Mouse (Mus musculus): Measurements from ENCODE around the gene Nfia.
A peak's percentile ranks its signal among the peaks of the same experiment; 100 is the strongest.

The Nfia gene

GRCm38 (mm10) chr4:97874916-97875315, 102.4 kb downstream of the Nfia start:
- no peak for DNase-seq

GRCm38 (mm10) chr4:97875901-97876300, 103.4 kb downstream of the Nfia start:
- DNase-seq, result peak; percentile 39

GRCm38 (mm10) chr4:97879696-97880095, 107.2 kb downstream of the Nfia start:
- peak; percentile 13 for DNase-seq

- peak; percentile 30 for DNase-seq
Observed at GRCm38 (mm10) chr4:97880120-97881055, 107.9 kb downstream of the Nfia start.

DNA sequence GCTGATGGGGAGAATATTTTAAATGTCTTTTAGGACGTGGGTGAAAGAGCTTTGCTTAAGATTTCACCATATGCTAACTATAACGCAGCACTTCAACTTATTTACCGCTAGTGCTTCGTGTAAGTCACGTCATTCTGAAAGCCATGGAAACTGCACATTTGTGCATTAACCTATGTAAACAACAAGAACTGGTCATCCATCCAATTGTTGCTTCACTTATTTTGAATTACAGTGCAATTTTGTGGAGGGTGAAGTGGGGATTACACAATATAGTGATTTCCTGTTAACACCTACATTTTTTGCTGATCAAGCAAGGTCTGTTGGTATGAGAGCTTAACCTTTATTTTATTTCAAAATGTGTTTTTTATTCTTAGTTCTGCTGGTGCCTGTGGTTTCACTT, 113.0 kb downstream of the Nfia start:
- DNase-seq, result no peak

GRCm38 (mm10) chr4:97886220-97886619, 113.7 kb downstream of the Nfia start:
- DNase-seq, result no peak

- no peak for DNase-seq
Observed at GRCm38 (mm10) chr4:97887228-97887627, 114.7 kb downstream of the Nfia start.

GRCm38 (mm10) chr4:97891063-97891462, 118.5 kb downstream of the Nfia start:
- DNase-seq, result no peak

DNA sequence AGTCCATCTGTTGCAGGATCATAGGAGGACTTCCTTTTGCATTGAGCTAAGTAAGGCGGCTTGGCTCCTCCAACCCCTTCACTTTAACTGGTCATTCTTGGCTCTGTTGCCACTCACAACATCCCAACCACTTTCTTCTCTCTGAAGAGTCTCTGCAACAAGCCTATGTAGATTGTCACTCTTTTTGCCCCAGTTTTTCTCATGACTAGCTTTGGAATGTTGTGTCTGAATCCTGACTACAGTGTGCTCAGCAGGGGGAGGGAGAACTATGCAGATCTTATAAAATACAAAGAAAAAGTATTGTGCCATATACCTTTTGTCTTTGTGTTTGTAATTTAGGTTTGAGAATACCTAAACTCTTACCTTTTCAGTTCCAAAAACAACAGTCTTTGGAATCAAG, 119.1 kb downstream of the Nfia start:
- DNase-seq, result no peak

GRCm38 (mm10) chr4:97893915-97894884, 121.7 kb downstream of the Nfia start:
- DNase-seq, result peak; percentile 26

DNA sequence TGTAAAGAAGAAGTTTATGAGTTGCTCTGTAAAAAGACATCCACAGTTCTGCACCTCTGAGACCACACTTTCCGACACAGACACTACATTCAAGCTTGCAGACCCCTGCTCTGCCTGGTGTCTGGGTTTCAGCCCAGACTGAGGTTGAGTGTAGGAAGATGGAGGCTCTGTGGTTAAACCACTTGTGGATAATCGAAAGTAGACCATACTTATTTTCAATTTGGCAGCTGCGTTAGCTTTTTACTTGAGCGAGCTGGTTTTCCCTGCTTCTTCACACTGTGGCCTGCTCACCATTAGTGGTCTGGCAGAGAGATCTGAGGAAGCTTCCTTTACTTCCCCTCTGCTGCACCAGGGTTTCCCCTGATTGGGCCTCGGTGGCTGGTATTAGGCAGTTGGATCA, 123.4 kb downstream of the Nfia start:
- no peak for DNase-seq

DNA sequence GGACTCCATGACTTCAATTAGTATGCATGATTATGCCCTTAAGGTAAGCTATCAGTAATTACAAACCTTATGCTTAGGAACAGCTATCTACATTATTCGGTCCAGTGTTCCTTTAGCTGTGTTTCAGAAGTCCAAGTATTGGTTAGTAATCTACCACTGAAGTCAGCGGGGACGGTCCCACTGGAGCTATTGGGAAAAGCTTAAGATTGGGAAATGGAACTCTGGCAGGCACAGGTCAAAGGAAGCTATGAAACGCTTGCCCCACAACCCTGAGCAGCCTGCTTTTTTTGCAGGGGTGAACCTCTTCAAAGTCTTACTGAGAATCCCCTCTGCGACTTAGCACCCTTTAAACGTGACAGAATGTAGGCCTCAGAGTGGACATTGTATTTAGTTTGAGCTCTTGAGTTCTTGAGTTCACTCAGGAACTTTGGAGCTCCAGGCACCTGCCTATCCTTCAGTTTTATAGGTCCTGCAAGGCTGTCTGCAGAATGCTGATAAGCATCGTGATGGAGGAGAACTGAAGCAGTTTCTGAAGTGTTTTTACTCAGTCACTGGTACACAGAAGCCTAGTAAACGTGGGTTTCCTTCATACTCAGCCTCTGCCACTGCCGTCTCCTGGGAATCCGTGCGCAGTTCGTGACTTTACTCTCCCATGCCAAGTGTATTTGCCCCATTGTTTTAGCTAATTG, 127.9 kb downstream of the Nfia start:
- DNase-seq, result no peak

DNA sequence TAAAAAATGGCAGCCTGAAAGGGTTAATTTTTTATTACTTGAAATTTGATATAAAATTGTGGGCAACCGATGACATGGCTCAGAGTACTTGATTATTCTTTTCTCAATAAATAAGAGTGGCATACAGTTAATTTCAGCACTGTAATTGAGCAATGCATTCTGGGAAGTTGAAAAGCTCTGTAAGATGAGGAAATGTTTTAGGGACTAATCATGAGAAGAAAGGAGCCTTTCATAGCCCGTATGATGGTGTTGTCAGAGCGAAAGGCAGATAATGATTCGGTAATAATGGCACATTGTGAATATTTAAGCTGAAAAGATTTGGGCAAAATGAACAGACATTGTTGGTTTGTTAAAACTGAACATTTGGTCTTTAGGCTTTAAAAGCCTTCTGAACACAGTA, 133.3 kb downstream of the Nfia start:
- DNase-seq, result no peak

- no peak for DNase-seq
Observed at GRCm38 (mm10) chr4:97908576-97909147, 136.1 kb downstream of the Nfia start.

GRCm38 (mm10) chr4:97910115-97910776, 137.7 kb downstream of the Nfia start:
- no peak for DNase-seq

DNA sequence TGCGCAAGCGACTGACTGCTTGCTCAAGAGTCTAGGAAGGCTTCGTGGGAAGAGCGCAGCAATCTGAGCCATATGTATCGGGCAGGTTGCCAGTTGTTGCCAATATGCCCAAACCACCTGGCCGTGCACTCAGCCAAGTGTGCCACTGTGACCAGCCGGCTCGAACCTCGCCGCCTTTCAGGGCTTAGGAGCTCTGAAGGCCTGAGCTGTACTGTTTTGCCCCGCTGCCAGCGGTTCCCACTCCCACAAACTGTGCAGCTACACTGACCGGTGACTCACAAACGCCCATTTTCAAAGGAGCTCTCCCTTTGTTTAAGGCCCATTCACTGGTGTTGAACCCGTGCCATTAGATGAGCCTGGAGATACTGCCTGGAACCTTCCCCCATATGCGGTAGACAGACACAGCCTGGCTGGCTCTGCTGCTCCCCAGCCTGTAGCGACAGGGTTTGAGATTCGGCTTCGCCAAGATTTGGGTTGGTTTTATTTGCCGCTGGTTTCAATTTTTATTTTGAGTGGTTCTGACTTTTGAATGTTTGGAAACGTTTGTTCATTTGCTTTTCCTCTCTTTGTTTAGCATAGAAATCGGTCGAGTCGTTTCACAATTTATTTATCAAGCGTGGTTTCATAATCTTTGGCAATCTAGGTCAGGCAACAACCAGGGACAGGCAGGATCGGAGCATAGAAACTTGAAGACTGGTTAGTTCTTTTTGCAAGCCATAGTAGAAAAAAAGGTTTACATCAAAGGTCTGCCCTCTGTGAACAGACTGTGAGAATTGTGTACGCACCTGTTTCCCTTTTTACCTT, 138.4 kb downstream of the Nfia start:
- peak; percentile 21 for DNase-seq

GRCm38 (mm10) chr4:97911755-97912154, 139.2 kb downstream of the Nfia start:
- DNase-seq, result no peak

- no peak for DNase-seq
Observed at GRCm38 (mm10) chr4:97912155-97912554, 139.6 kb downstream of the Nfia start.

DNA sequence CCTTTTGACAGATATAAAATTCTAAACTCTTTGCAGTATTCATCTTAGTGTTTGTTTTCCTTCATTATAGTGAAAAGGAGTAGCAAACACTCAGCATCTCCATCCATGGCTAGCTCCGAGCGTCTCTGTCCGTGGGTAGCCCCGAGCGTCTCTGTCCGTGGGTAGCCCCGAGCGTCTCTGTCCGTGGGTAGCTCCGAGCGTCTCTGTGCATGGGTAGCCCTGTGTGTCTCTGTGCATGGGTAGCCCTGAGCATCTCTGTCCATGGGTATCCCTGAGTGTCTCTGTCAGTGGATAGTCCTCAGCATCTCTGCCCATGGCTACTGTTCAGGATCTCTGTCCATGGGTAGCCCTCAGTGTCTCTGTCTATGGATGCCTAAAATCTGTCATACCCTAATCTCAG, 140.0 kb downstream of the Nfia start:
- no peak for DNase-seq

DNA sequence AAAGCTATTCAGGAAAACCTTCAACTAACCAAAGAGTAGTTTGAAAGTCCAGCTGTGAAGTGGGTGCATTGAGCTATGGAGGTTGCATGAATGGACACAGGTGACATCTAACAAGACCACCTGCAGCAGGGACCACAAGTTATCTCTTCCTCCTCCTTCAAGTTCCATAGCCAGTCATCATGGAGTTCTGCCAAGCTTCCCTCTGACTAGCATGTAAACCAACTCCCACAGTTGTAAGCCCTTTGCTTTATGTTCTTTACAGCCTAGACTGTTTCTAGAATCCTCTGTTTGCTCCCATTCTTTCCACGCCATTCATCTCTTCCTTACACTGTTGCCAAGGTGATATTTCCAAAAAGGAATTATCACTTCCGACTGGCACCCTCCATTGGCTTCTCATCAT, 141.8 kb downstream of the Nfia start:
- DNase-seq, result no peak

DNA sequence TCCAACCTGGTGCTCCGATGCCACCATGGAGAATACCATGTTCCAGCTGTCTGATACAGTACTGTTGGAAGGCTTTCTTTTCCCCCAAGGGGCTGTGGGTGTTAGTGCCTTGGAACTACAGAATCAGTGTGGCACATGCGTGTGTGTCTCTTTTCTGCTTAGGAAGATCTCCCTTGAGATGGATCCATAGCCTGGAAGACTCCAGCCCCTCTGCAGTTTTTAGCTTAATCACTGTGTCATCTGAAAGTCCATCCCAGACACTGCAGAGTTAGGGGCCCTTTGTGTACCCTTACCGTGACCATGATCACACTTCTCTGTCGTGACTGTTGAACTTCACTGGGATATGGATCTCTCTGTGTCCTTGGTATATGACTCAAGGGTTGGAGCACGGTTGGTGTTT, 142.2 kb downstream of the Nfia start:
- DNase-seq, result no peak

Data from kidney, postnatal 10 days (tissue).